Mouse (Mus musculus): ENCODE measurements around the gene Tcte2.
"Not testable (repeated sequence)": the region's sequence is repeated elsewhere in the genome, so short reads cannot be mapped to it uniquely, and the experiment has no call there.

- not testable (repeated sequence) for TF ChIP-seq CTCF, EP300 (IDR thresholded peaks at IDR 0.05)
These were observed 28.4 kb upstream of the Tcte2 start for GRCm38 (mm10) chr17:13790033-13790432.
